Mouse (Mus musculus) kidney, adult 2 months (tissue): ENCODE measurements around the gene Tcl1b5. TPM values are rescaled to one million over a fixed set of nuclear protein-coding genes. Genes with fewer than 3 reads are reported as not detected.
"Not testable (repeated sequence)": the region's sequence is repeated elsewhere in the genome, so short reads cannot be mapped to it uniquely, and the experiment has no call there.

Source experiments
- DNase-seq: peaks from one replicate; pipeline ENCODE4 v3.0.0; 2021
- H3K27ac ChIP-seq: fragments of 200-500 bp; 2 replicates; pipeline ENCODE4 v1.5.1; 2012; ENCODE audit warnings: low read depth, low read length, control low read depth, inconsistent platforms; ENCODE audit not compliant: insufficient read depth
- H3K27me3 ChIP-seq: fragments of 200-500 bp; replicated peaks from 2 replicates; pipeline ENCODE4 v1.6.1; 2012; ENCODE audit warnings: mild to moderate bottlenecking, moderate library complexity, low read length, inconsistent platforms; ENCODE audit not compliant: control insufficient read depth, insufficient read depth
- H3K36me3 ChIP-seq: fragments of 200-500 bp; 2 replicates; pipeline ENCODE4 v1.6.1; 2012; ENCODE audit warnings: mild to moderate bottlenecking, moderate library complexity, low read length, inconsistent platforms; ENCODE audit not compliant: control insufficient read depth, insufficient read depth
- H3K4me1 ChIP-seq: fragments of 200-500 bp; 2 replicates; pipeline ENCODE4 v1.6.1; 2011; ENCODE audit warnings: low read length; ENCODE audit not compliant: control insufficient read depth, insufficient read depth
- H3K4me3 ChIP-seq: fragments of 200-500 bp; 2 replicates; pipeline ENCODE4 v1.5.1; 2011; ENCODE audit warnings: mild to moderate bottlenecking, low read depth, low read length, control low read depth; ENCODE audit not compliant: insufficient read depth
- CTCF ChIP-seq: fragments of 200-500 bp; conservative IDR thresholded peaks from 2 replicates; pipeline ENCODE4 v1.5.1; 2011; ENCODE audit warnings: low read depth, mild to moderate bottlenecking, control low read depth, low read length, moderate library complexity, mixed read lengths; ENCODE audit not compliant: insufficient read depth, insufficient read length
- POLR2A ChIP-seq: fragments of 200-500 bp; IDR thresholded peaks from one replicate; pipeline ENCODE4 v1.6.1; 2011; ENCODE audit warnings: low read depth, low read length, control low read depth
- whole genome bisulfite sequencing: fragments of 180-500 bp; shearing (Covaris S2); methylation state at CpG from one replicate; pipeline ENCODE4 v1.1.7; 2018; 5-methylcytosine and 5-hydroxymethylcytosine counted together
- polyA plus RNA-seq: library from polyadenylated mRNA; depleted of rRNA; stranded (reverse); fragments of >200 nt; gene quantifications from 2 replicates; pipeline ENCODE4 v1.2.3, GENCODE M21; 2012; rRNA removed

The Tcl1b5 gene
- not detected in 2 replicates for polyA plus RNA-seq

DNA sequence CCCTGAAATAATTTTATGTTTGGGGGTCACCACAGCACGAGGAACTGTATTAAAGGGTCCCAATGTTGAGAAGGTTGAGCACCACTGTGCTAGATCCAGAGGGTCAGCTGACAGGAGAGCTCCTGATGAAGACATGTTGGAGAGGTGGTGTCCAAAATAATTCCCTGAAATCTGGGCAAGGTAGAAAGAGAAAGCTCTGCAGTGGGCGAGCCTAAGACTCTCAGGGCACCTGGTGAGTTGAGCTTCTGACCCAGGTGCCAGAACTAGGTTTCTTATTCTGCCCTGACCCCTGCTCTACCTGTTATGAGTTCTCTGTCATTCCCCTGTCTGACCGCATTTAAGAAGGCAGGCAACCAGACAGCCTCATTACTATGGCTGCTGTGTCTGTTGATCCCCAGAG lies at the start of gene Tcl1b5:
Gene Tcl1b5, plus strand, starts transcription at position 301 of the 400 bp plus-strand sequence.
- H3K4me1 ChIP-seq, H3K27me3 ChIP-seq, H3K4me3 ChIP-seq, H3K36me3 ChIP-seq, DNase-seq, H3K27ac ChIP-seq: not testable (repeated sequence)
- WGBS = 62% methylated on average over 3 of the region's 3 CpGs

DNA sequence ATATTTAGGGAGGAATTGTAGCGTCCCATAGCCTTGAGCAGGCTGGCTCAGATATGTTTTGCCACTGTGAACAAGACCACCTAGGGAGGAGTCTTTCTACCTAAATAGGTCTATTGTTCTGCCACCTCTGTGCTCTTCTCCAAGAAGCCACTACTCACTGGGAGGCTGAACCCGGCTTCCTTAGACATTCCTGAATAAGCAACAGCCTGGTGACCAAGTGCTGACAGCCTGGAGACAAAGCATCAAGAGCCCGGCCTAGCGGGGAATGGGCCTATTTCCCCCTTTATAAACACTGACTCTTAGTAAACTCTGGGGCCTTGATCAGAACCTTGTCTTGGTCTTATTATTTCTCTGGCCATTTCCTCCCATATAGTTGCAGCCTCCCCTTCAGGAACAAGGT lies 49.6 kb upstream of the Tcl1b5 start:
- no peak overlapping the region for H3K27ac ChIP-seq

DNA sequence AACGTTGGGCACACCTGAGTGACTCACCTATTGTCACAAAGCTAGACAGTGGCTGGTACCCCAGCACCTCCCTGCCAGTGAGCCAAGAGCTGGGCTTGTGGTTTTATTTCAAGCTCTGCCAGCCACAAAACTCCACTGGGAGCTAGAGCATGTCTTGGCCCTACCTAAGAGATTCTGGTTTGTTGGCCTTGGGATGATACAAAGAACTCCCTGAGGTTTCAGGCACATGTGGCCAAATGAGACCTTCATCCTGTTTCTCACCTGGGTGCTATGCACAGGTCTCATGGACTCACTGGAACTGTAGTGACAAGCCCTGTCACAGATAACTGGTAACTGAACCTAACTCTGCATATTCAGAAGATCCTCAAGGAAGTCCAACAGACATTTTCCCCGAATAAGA lies 48.5 kb upstream of the Tcl1b5 start:
- no peaks in the 10 kb centered on the region for H3K36me3 ChIP-seq
- 88% methylated on average over 2 of the region's 2 CpGs for WGBS
- TF ChIP-seq POLR2A (no peak), CTCF (no peak)

More for the DNA sequence above, 49.6 kb upstream of the Tcl1b5 start:
- Histone ChIP-seq H3K27me3 (no peaks in the 10 kb centered on the region), H3K4me3 (no peak overlapping the region), H3K36me3 (no peaks in the 10 kb centered on the region), H3K4me1 (no peaks in the 10 kb centered on the region)
- TF ChIP-seq POLR2A = no peak
- no peak for TF ChIP-seq CTCF
- no peak for DNase-seq
- WGBS = 76% methylated on average over 4 of the region's 4 CpGs

DNA sequence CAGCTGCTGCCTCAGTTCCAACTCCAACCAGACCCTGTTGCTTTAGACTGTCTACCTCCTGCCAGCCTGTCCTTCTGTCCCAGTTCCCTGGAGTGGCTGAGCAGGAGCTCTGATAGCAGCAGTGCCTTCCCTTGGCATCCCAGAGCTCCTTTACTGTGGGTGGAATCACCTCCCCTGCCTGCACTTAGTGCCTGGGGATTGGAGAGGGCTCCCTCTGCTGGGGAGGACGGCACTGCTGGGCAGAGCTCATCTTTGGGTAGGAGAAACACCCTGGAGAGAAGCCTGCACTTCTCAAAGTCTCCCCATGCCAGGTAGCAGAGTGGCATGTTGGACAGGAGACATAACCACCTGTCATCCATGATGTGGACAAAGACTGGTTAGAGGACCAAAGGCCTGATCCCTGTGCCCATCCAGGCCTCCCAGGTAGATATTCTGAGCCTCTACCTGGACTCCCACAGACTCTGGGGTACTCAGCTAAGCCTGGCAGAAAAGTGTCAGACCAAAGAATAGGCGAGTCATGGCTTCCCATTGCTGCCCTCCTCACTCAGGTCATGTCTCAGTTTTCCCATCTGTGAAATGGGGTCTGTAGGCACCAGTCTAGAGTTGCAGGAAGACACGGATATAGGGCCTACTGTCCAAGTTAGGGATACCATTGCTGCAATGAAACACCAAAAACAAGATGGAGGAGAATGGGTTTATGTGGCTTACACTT lies 46.5 kb upstream of the Tcl1b5 start:
- not testable (repeated sequence) for H3K4me3 ChIP-seq, DNase-seq, H3K27ac ChIP-seq, H3K27me3 ChIP-seq, H3K4me1 ChIP-seq, H3K36me3 ChIP-seq
- 65% methylated on average over 3 of the region's 3 CpGs for WGBS

More for the DNA sequence above, 48.5 kb upstream of the Tcl1b5 start:
- DNase-seq = no peak
- Histone ChIP-seq H3K27me3 (no peaks in the 10 kb centered on the region), H3K27ac (no peak overlapping the region), H3K4me3 (no peak overlapping the region), H3K4me1 (no peaks in the 10 kb centered on the region)

GRCm38 (mm10) chr12:105134167-105134566 lies 42.0 kb upstream of the Tcl1b5 start:
- H3K4me1 ChIP-seq, H3K36me3 ChIP-seq, H3K27ac ChIP-seq, DNase-seq, H3K4me3 ChIP-seq, H3K27me3 ChIP-seq: not testable (repeated sequence)
- WGBS = 68% methylated on average over 2 of the region's 2 CpGs

- not testable (repeated sequence) for H3K4me1 ChIP-seq, H3K36me3 ChIP-seq, H3K27ac ChIP-seq, DNase-seq, H3K4me3 ChIP-seq, H3K27me3 ChIP-seq
- WGBS = 79% methylated on average over 4 of the region's 4 CpGs
Measured at GRCm38 (mm10) chr12:105134826-105135225, 41.3 kb upstream of the Tcl1b5 start.

DNA sequence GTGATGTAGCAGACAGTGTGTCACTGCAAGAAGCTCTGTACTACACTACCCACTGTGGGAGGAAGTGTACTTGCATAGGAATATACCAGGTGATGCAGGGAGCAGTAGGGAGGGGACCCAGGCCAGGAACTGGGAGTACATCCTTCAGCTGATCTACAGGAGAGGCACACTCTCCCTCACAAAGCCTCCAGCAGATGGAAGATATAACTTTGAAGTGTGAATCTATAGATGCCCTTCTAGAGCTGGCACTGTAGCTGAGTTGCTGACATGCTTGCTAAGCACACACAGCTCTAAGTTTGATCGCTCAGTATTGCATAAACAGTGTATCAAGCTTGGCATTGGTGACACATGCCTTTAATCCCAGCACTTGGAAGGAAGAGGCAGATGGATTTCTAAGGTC lies 38.4 kb upstream of the Tcl1b5 start:
- 78% methylated on average over 1 of the region's 1 CpGs for WGBS
- H3K27ac ChIP-seq = not testable (repeated sequence)

GRCm38 (mm10) chr12:105143096-105143495 lies 33.0 kb upstream of the Tcl1b5 start:
- 91% methylated on average over 3 of the region's 3 CpGs for WGBS
- TF ChIP-seq CTCF = no peak
- TF ChIP-seq POLR2A = no peak

More for the DNA sequence above, 38.4 kb upstream of the Tcl1b5 start:
- not testable (repeated sequence) for H3K4me1 ChIP-seq, H3K27me3 ChIP-seq, H3K36me3 ChIP-seq, DNase-seq, H3K4me3 ChIP-seq

DNA sequence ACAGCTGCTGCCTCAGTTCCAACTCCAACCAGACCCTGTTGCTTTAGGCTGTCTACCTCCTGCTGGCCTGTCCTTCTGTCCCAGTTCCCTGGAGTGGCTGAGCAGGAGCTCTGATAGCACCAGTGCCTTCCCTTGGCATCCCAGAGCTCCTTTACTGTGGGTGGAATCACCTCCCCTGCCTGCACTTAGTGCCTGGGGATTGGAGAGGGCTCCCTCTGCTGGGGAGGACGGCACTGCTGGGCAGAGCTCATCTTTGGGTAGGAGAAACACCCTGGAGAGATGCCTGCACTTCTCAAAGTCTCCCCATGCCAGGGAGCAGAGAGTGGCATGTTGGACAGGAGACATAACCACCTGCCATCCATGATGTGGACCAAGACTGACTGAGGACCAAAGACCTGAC lies 31.2 kb upstream of the Tcl1b5 start:
- H3K4me3 ChIP-seq, H3K36me3 ChIP-seq, H3K4me1 ChIP-seq, H3K27me3 ChIP-seq, DNase-seq, H3K27ac ChIP-seq: not testable (repeated sequence)
- 50% methylated on average over 1 of the region's 1 CpGs for WGBS

More at GRCm38 (mm10) chr12:105143096-105143495, 33.0 kb upstream of the Tcl1b5 start:
- H3K27me3 ChIP-seq = no peaks in the 10 kb centered on the region
- no peaks in the 10 kb centered on the region for H3K36me3 ChIP-seq
- H3K27ac ChIP-seq = no peak overlapping the region
- H3K4me3 ChIP-seq = no peak overlapping the region
- DNase-seq = no peak
- H3K4me1 ChIP-seq = no peaks in the 10 kb centered on the region
